Mouse (Mus musculus) CH12.LX (cell line): ENCODE results near the gene Lrrc49. TPM values are rescaled to one million over a fixed set of nuclear protein-coding genes. Genes with fewer than 3 reads are reported as not detected.
A peak's percentile ranks its signal among the peaks of the same experiment; 100 is the strongest.

Experiments
- DNase-seq: peaks from one replicate; pipeline ENCODE4 v3.0.0-alpha.2; 2013; ENCODE audit errors: extremely low read depth
- H3K27ac ChIP-seq: 2 replicates; pipeline ENCODE4 v1.5.1; 2012; ENCODE audit warnings: low read depth, mild to moderate bottlenecking, control low read depth, moderate library complexity; ENCODE audit not compliant: insufficient read depth
- H3K27me3 ChIP-seq: replicated peaks from 2 replicates; pipeline ENCODE3; 2012; ENCODE audit warnings: inconsistent platforms
- H3K36me3 ChIP-seq, 2 experiments: replicated peaks in 1 of 2; 2 replicates each; pipeline versions ENCODE3 to v1.6.1; 2012; ENCODE audit warnings: inconsistent platforms in 1 of 2, low read length in 1 of 2, mild to moderate bottlenecking in 1 of 2, mixed read lengths in 1 of 2, moderate library complexity in 1 of 2; ENCODE audit not compliant: control insufficient read depth in 1 of 2, insufficient read depth in 1 of 2
- H3K4me1 ChIP-seq, 2 experiments: 2 replicates each; pipeline ENCODE4 v1.6.1; 2012; ENCODE audit warnings: inconsistent platforms in 1 of 2, moderate library complexity in 1 of 2; ENCODE audit not compliant: insufficient read depth in 2 of 2, control insufficient read depth in 1 of 2
- H3K4me2 ChIP-seq: 2 replicates; pipeline ENCODE4 v1.6.1; 2012; ENCODE audit warnings: low read depth, mild to moderate bottlenecking, control low read depth; ENCODE audit not compliant: poor library complexity, insufficient read depth, severe bottlenecking
- H3K4me3 ChIP-seq, 3 experiments: fragments of 150-350 bp in 1 of 3; sonication (generic) in 1 of 3; replicated peaks in 1 of 3; 2 replicates each; pipeline versions ENCODE3 to v1.5.1; 2011 to 2012; ENCODE audit warnings: low read depth in 2 of 3, low read length in 2 of 3, mild to moderate bottlenecking in 2 of 3, moderate library complexity in 2 of 3, control low read depth in 1 of 3, improper control_type of control experiment in 1 of 3, inconsistent platforms in 1 of 3, mixed read lengths in 1 of 3; ENCODE audit not compliant: poor library complexity in 1 of 3
- H3K79me2 ChIP-seq: replicated peaks from 2 replicates; pipeline ENCODE4 v1.6.1; 2012; ENCODE audit warnings: mild to moderate bottlenecking, moderate library complexity; ENCODE audit not compliant: control insufficient read depth, poor library complexity, insufficient read depth, severe bottlenecking; ENCODE audit errors: extremely low read depth
- H3K9ac ChIP-seq: 2 replicates; pipeline ENCODE4 v1.6.1; 2012; ENCODE audit warnings: low read depth, mild to moderate bottlenecking, control low read depth, moderate library complexity; ENCODE audit not compliant: insufficient read depth
- H3K9me3 ChIP-seq: replicated peaks from 2 replicates; pipeline ENCODE3; 2012; ENCODE audit warnings: low read length, inconsistent platforms, mixed read lengths
- BHLHE40 ChIP-seq: IDR thresholded peaks from 2 replicates; pipeline ENCODE4 v1.6.1; 2011; ENCODE audit warnings: mild to moderate bottlenecking, low read depth, low read length, improper control_type of control experiment
- CHD1 ChIP-seq: IDR thresholded peaks from 2 replicates; pipeline ENCODE4 v1.6.1; 2012; ENCODE audit warnings: low read depth, low read length, improper control_type of control experiment, inconsistent platforms
- CHD2 ChIP-seq: IDR thresholded peaks from 2 replicates; pipeline ENCODE4 v1.6.1; 2011; ENCODE audit warnings: low read length, improper control_type of control experiment
- CTCF ChIP-seq, 2 experiments: IDR thresholded peaks in 1 of 2; conservative IDR thresholded peaks in 1 of 2; 2 replicates each; pipeline ENCODE4 v1.5.1; 2011 to 2012; ENCODE audit warnings: low read depth in 2 of 2, low read length in 2 of 2, improper control_type of control experiment in 1 of 2, inconsistent platforms in 1 of 2, mild to moderate bottlenecking in 1 of 2, moderate library complexity in 1 of 2
- E2F4 ChIP-seq: IDR thresholded peaks from 2 replicates; pipeline ENCODE4 v1.6.1; 2011; ENCODE audit warnings: low read depth, low read length, improper control_type of control experiment; ENCODE audit not compliant: insufficient replicate concordance
- GABPA ChIP-seq: IDR thresholded peaks from 2 replicates; pipeline ENCODE4 v1.6.1; 2012; ENCODE audit warnings: low read depth, low read length, improper control_type of control experiment, inconsistent platforms; ENCODE audit not compliant: insufficient replicate concordance
- IRF4 ChIP-seq: IDR thresholded peaks from 2 replicates; pipeline ENCODE4 v1.6.1; 2014; ENCODE audit warnings: low read depth, mild to moderate bottlenecking, inconsistent platforms, low read length, improper control_type of control experiment
- JUN ChIP-seq: IDR thresholded peaks from 2 replicates; pipeline ENCODE4 v1.6.1; 2011; ENCODE audit warnings: low read depth, mild to moderate bottlenecking, low read length, improper control_type of control experiment, moderate library complexity; ENCODE audit not compliant: insufficient read depth
- KAT2A ChIP-seq: IDR thresholded peaks from 2 replicates; pipeline ENCODE4 v1.6.1; 2012; ENCODE audit warnings: low read length, improper control_type of control experiment, inconsistent platforms; ENCODE audit not compliant: insufficient replicate concordance
- MAX ChIP-seq: IDR thresholded peaks from 2 replicates; pipeline ENCODE4 v1.6.1; 2011; ENCODE audit warnings: low read length, improper control_type of control experiment
- MYC ChIP-seq: IDR thresholded peaks from 2 replicates; pipeline ENCODE4 v1.6.1; 2011; ENCODE audit warnings: low read depth, mild to moderate bottlenecking, improper control_type of control experiment, low read length
- NELFE ChIP-seq: IDR thresholded peaks from 2 replicates; pipeline ENCODE4 v1.6.1; 2011; ENCODE audit warnings: low read depth, low read length, improper control_type of control experiment
- NRF1 ChIP-seq: IDR thresholded peaks from 2 replicates; pipeline ENCODE4 v1.6.1; 2014; ENCODE audit warnings: low read depth, mild to moderate bottlenecking, inconsistent platforms, low read length, improper control_type of control experiment, moderate library complexity
- RAD21 ChIP-seq: IDR thresholded peaks from 2 replicates; pipeline ENCODE4 v1.6.1; 2011; ENCODE audit warnings: low read depth, mild to moderate bottlenecking, low read length, improper control_type of control experiment, moderate library complexity
- SIN3A ChIP-seq: IDR thresholded peaks from 2 replicates; pipeline ENCODE4 v1.6.1; 2012; ENCODE audit warnings: low read length, improper control_type of control experiment, inconsistent platforms
- SMC3 ChIP-seq: IDR thresholded peaks from 2 replicates; pipeline ENCODE4 v1.6.1; 2011; ENCODE audit warnings: low read depth, low read length, improper control_type of control experiment
- UBTF ChIP-seq: IDR thresholded peaks from 2 replicates; pipeline ENCODE4 v1.6.1; 2012; ENCODE audit warnings: low read depth, mild to moderate bottlenecking, inconsistent platforms, low read length, improper control_type of control experiment, moderate library complexity
- USF1 ChIP-seq: IDR thresholded peaks from 2 replicates; pipeline ENCODE4 v1.6.1; 2014; ENCODE audit warnings: low read depth, mild to moderate bottlenecking, inconsistent platforms, low read length, improper control_type of control experiment
- ZC3H11A ChIP-seq: IDR thresholded peaks from 2 replicates; pipeline ENCODE4 v1.6.1; 2012; ENCODE audit warnings: low read depth, mild to moderate bottlenecking, inconsistent platforms, low read length, improper control_type of control experiment
- dilution Hi-C: fragments of 300-500 bp; cut with MboI; formaldehyde crosslinking; loops from 2 replicates; pipeline ENCODE4 v1.14.3; 2020; ENCODE audit warnings: low sequenced_read_pairs; ENCODE audit not compliant: extremely low pct_unique_long_range_greater_than_20kb, extremely low pct_ligation_motif_present
- in situ Hi-C: fragments of 300-500 bp; cut with MboI; formaldehyde crosslinking; loops from 3 replicates; pipeline ENCODE4 v1.14.3; 2019; ENCODE audit warnings: low sequenced_read_pairs, low pct_ligation_motif_present, low pct_unique_long_range_greater_than_20kb, mixed read lengths
- polyA plus RNA-seq: library from polyadenylated mRNA; unstranded; fragments of >175 nt; gene quantifications from 2 replicates; pipeline ENCODE4 v1.2.1, GENCODE M21; 2012; ENCODE audit warnings: low read depth; ENCODE audit not compliant: insufficient read length
- total RNA-seq, 2 experiments: library from RNA; depleted of rRNA; stranded (reverse); fragments of 300-350 nt in 1 of 2; fragments of >200 nt in 1 of 2; gene quantifications; 2 replicates each; pipeline ENCODE4 v1.2.3; 2012 to 2014

Gene Lrrc49
- total and polyA plus RNA-seq, 3 experiments: 3.1 to 6.6 (median 6.2) TPM

DNA sequence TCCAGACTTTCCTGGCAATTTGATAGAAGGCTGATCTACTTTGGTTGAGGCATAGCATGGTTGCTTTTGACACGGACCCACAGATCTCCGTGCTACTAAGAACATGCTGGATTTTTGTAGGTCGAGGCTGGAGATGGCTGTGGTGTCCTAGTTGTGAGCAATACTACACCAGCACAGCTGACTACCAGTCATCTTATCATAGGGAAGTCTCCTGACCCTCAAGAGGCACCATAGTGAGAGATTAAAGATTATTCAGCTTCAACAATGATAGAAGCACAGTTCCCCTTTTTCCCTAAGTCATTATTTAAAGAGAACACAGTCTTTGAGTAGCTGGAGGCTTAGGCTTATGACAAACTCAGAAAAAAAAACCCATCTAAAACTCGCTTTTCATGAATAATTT is 87.7 kb downstream of the Lrrc49 start:
- no peak for DNase-seq
- peaks cover 2 to 13% of the 10 kb centered on the region in 2 experiments for H3K36me3 ChIP-seq
- dilution Hi-C loops: no loop called here

DNA sequence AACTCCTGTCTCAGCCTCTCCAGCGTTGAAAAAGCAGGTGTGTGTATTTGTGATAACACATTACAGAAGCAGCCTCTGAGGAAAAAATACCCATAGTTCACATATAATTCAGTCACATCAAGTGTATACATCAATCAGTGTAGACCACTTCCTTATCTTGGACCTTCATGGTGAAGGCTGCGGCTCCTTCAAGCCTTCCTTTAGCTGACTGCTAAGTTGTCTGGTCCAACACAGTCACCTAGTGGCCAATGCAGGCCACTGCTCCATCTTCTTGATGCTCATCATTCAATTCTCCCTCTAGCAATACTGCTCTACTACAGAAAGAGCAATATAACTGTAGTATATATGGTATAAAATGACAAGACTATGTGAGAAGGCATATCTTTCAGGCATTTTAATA is 88.5 kb downstream of the Lrrc49 start:
- H3K9me3 ChIP-seq: no peaks in the 10 kb centered on the region
- no peaks in the 10 kb centered on the region for H3K27me3 ChIP-seq
- no peaks in the 10 kb centered on the region for H3K79me2 ChIP-seq
- peaks cover 4 to 29% of the 10 kb centered on the region in 2 experiments; a peak in 3 of 4 replicates for H3K4me1 ChIP-seq
- dilution Hi-C loops: no loop called here
- no peak overlapping the region for H3K9ac ChIP-seq
- H3K36me3 ChIP-seq: peaks cover 2 to 13% of the 10 kb centered on the region in 2 experiments
- H3K4me2 ChIP-seq: no peak overlapping the region
- peak; percentile 44 for DNase-seq
- no peak overlapping the region for H3K4me3 ChIP-seq
- in situ Hi-C loops: loop anchor here (10.0 kb wide), 1 partner anchor 355 kb away; no protein-coding TSS in a partner anchor
- no peak overlapping the region for H3K27ac ChIP-seq
- TF ChIP-seq SMC3 (peak; percentile 65), CTCF (conservative IDR thresholded peaks at IDR 0.05 in 1 of 2, IDR thresholded peaks at IDR 0.05 in 1 of 2; ENCODE audit: low read depth in 2 of 2, low read length in 2 of 2) (peak; percentile 72 to 84), E2F4 (no peak), NRF1 (no peak), RAD21 (peak; percentile 89)

More for the DNA sequence above, 87.7 kb downstream of the Lrrc49 start:
- no peak overlapping the region for H3K4me2 ChIP-seq
- no peak overlapping the region for H3K9ac ChIP-seq
- no peak overlapping the region for H3K4me3 ChIP-seq
- TF ChIP-seq SIN3A (no peak), ZC3H11A (no peak), BHLHE40 (no peak), MYC (no peak), GABPA (no peak), NELFE (no peak), NRF1 (no peak), UBTF (no peak), KAT2A (no peak), MAX (no peak), IRF4 (no peak), JUN (no peak), RAD21 (no peak), CHD2 (no peak), CHD1 (no peak), USF1 (no peak)
- H3K27ac ChIP-seq: no peak overlapping the region
- no peaks in the 10 kb centered on the region for H3K79me2 ChIP-seq
- no peaks in the 10 kb centered on the region for H3K27me3 ChIP-seq
- no peaks in the 10 kb centered on the region for H3K9me3 ChIP-seq
- in situ Hi-C loops: no loop called here
- H3K4me1 ChIP-seq: peaks cover 4 to 21% of the 10 kb centered on the region in 2 experiments; a peak in 3 of 4 replicates
